Mouse (Mus musculus): ENCODE data around the gene Prkar2a. TPM values are rescaled to one million over a fixed set of nuclear protein-coding genes. Genes with fewer than 3 reads are reported as not detected.

Prkar2a gene
- total RNA-seq, 2 experiments from 2014 or later, result 74.3 to 75.9 TPM

GRCm38 (mm10) chr9:108746876-108747499 lies 57.9 kb downstream of the Prkar2a start:
- no peak for DNase-seq
- intact Hi-C loops (cut with DNase I), result no loop called here

- no peak for DNase-seq
- intact Hi-C loops (cut with DNase I), result no loop called here
Measured at GRCm38 (mm10) chr9:108747694-108748093, 58.6 kb downstream of the Prkar2a start.

GRCm38 (mm10) chr9:108748600-108749183 lies 59.6 kb downstream of the Prkar2a start:
- peak; percentile 19 to 23 for DNase-seq
- intact Hi-C loops (cut with DNase I), result no loop called here

- DNase-seq, result no peak
- intact Hi-C loops (cut with DNase I), result no loop called here
Measured at GRCm38 (mm10) chr9:108750616-108751015, 61.5 kb downstream of the Prkar2a start.

GRCm38 (mm10) chr9:108752142-108752920 lies 63.2 kb downstream of the Prkar2a start:
- intact Hi-C loops (cut with DNase I), result loop anchor here (2.0 kb wide), 1 partner anchor 56 kb away; the partner anchor contains the start of gene Nckipsd
- no peak for DNase-seq

- intact Hi-C loops (cut with DNase I), result loop anchor here (2.0 kb wide), 1 partner anchor 55 kb away; the partner anchor contains the start of gene Nckipsd
- DNase-seq, result peak; percentile 60 to 71
Measured at GRCm38 (mm10) chr9:108753326-108753725, 64.2 kb downstream of the Prkar2a start.

- intact Hi-C loops (cut with DNase I), result loop anchor here (2.0 kb wide), 1 partner anchor 55 kb away; the partner anchor contains the start of gene Nckipsd
- no peak for DNase-seq
Measured at GRCm38 (mm10) chr9:108753976-108754375, 64.9 kb downstream of the Prkar2a start.

GRCm38 (mm10) chr9:108754423-108754822 lies 65.3 kb downstream of the Prkar2a start:
- DNase-seq, result no peak
- intact Hi-C loops (cut with DNase I), result no loop called here

- intact Hi-C loops (cut with DNase I), result no loop called here
- DNase-seq, result no peak
Measured at GRCm38 (mm10) chr9:108757406-108757805, 68.3 kb downstream of the Prkar2a start.

GRCm38 (mm10) chr9:108759121-108759520 lies 70.0 kb downstream of the Prkar2a start:
- DNase-seq, result no peak
- intact Hi-C loops (cut with DNase I), result no loop called here

GRCm38 (mm10) chr9:108759805-108760204 lies 70.7 kb downstream of the Prkar2a start:
- DNase-seq, result peak; percentile 13 to 28
- intact Hi-C loops (cut with DNase I), result no loop called here

GRCm38 (mm10) chr9:108761561-108761960 lies 72.4 kb downstream of the Prkar2a start:
- no peak for DNase-seq
- intact Hi-C loops (cut with DNase I), result no loop called here

GRCm38 (mm10) chr9:108764971-108765370 lies 75.9 kb downstream of the Prkar2a start:
- intact Hi-C loops (cut with DNase I), result no loop called here
- DNase-seq, result no peak

GRCm38 (mm10) chr9:108776614-108777013 lies 87.5 kb downstream of the Prkar2a start:
- no peak for DNase-seq
- intact Hi-C loops (cut with DNase I), result no loop called here

- intact Hi-C loops (cut with DNase I), result no loop called here
- DNase-seq, result no peak
Measured at GRCm38 (mm10) chr9:108777276-108777675, 88.2 kb downstream of the Prkar2a start.

GRCm38 (mm10) chr9:108780959-108781358 lies 91.8 kb downstream of the Prkar2a start:
- intact Hi-C loops (cut with DNase I), result no loop called here
- no peak for DNase-seq

- intact Hi-C loops (cut with DNase I), result no loop called here
- DNase-seq, result no peak
Measured at GRCm38 (mm10) chr9:108781891-108782290, 92.8 kb downstream of the Prkar2a start.

GRCm38 (mm10) chr9:108782836-108783547 lies 93.9 kb downstream of the Prkar2a start:
- intact Hi-C loops (cut with DNase I), result no loop called here
- DNase-seq, result no peak

GRCm38 (mm10) chr9:108783548-108784463 lies 94.7 kb downstream of the Prkar2a start, which contains the start of gene Ip6k2:
Gene Ip6k2 (plus strand): TSS chr9:108783796.
- intact Hi-C loops (cut with DNase I), result no loop called here
- peak; percentile 96 to 97 for DNase-seq

GRCm38 (mm10) chr9:108785416-108785815 lies 96.3 kb downstream of the Prkar2a start:
- no peak for DNase-seq
- intact Hi-C loops (cut with DNase I), result no loop called here
